Mouse (Mus musculus): ENCODE data around the gene Fxyd6. TPM values are rescaled to one million over a fixed set of nuclear protein-coding genes. Genes with fewer than 3 reads are reported as not detected.

The Fxyd6 gene
- polyA plus RNA-seq, 1 experiment from 2014 or later, result 377 TPM

DNA sequence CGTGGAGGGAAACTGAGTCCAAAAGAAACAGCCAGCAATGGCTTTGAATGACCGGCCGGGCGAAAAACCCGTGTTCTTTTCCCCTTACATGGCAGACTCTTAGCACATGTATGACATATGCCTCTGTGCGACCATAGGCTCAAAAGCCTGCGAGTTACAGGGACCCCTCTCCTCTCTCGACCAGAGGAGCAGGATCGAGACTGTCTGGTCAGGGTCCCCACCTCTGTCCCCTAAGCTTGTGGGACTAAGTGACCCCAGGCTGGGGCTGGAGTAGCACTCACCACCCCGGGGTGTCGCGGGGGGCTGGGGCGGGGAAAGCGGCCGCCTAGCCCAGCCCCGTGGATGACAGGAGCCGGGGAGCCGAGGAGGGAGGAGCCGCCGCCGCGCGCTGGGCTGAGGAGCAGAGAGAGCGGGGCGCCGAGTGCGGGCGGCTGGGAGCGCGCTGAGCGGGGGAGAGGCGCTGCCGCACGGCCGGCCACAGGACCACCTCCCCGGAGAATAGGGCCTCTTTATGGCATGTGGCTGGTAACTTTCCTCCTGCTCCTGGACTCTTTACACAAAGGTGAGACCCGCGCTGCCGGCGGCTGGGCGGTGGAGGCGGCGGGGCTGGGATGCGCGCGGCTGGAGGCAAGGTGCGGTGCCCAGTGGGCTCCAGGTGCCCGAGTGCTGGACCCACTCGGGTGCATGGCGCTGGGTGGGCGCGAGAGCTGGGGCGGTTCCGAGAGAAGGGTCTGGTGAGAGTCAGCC, 60.1 kb downstream of the Fxyd6 start:
- Histone ChIP-seq H3K9me3 (ENCODE audit: control insufficient read depth, low read length) (no peaks in the 10 kb centered on the region), H3K27ac (peak overlapping the region; percentile 87), H3K27me3 (ENCODE audit: control insufficient read depth, insufficient read depth, low read length) (peaks cover 41% of the 10 kb centered on the region), H3K9ac (peak overlapping the region; percentile 79), H3K4me2 (replicated peaks) (peak overlapping the region; percentile 81), H3K36me3 (replicated peaks; ENCODE audit: control insufficient read depth, insufficient read depth) (no peaks in the 10 kb centered on the region), H3K4me3 (replicated peaks; ENCODE audit: low read length) (peak overlapping the region; percentile 68), H3K4me1 (replicated peaks; ENCODE audit: control insufficient read depth, insufficient read depth, low read length) (peaks cover 35% of the 10 kb centered on the region)
- WGBS, result 4% methylated on average over 39 of the region's 54 CpGs
- ATAC-seq (ENCODE audit: low FRiP score), result peak; percentile 61
- DNase-seq (ENCODE audit: low spot score), result peak; percentile 53

DNA sequence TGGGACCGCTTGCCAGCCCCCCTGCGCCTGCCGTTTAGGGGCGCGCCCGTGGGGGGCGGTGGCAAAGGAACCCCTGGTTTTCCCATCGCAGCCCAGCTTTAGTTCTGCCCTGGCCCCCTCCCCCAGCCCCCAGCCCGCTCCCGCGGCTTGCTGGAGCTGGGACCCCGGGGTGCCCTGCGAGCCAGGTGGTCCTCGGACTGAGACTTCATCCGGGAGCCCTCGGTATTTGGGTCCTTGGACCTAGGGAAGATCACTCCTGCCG, 60.6 kb downstream of the Fxyd6 start:
- H3K36me3 ChIP-seq (replicated peaks; ENCODE audit: control insufficient read depth, insufficient read depth), result no peaks in the 10 kb centered on the region
- H3K4me1 ChIP-seq (replicated peaks; ENCODE audit: control insufficient read depth, insufficient read depth, low read length), result peaks cover 38% of the 10 kb centered on the region
- peak overlapping the region; percentile 79 for H3K9ac ChIP-seq
- H3K27ac ChIP-seq, result peak overlapping the region; percentile 87
- ATAC-seq (ENCODE audit: low FRiP score) (0 out of 2 replicates have a peak, but pooled peaks have one; percentile 1), DNase-seq (ENCODE audit: low spot score) (no peak)
- WGBS, result 3% methylated on average over 14 of the region's 17 CpGs
- H3K4me2 ChIP-seq (replicated peaks), result peak overlapping the region; percentile 81
- H3K27me3 ChIP-seq (ENCODE audit: control insufficient read depth, insufficient read depth, low read length), result peaks cover 41% of the 10 kb centered on the region
- peak overlapping the region; percentile 68 for H3K4me3 ChIP-seq (replicated peaks; ENCODE audit: low read length)
- H3K9me3 ChIP-seq (ENCODE audit: control insufficient read depth, low read length), result no peaks in the 10 kb centered on the region

DNA sequence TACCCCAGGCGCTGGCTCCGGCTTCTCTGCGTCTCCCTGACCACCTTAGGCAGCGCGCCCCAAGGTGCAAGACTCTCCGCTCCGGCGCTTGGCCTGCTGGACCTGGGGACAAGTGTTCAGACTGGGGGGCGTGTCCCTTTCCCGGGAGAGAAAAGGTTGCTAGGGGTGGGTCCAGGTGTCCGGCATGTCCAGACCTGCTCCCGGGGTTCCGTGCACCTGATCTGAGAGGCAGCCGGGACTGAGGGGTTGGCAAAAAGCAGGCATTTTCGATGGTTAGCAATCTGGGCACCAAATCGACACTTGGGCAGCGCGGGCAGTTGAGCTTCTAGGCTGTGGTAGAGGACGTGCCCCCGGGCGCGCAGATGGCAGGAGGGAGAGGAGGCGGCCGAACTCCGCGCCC, 61.2 kb downstream of the Fxyd6 start:
- no peak for DNase-seq (ENCODE audit: low spot score)

DNA sequence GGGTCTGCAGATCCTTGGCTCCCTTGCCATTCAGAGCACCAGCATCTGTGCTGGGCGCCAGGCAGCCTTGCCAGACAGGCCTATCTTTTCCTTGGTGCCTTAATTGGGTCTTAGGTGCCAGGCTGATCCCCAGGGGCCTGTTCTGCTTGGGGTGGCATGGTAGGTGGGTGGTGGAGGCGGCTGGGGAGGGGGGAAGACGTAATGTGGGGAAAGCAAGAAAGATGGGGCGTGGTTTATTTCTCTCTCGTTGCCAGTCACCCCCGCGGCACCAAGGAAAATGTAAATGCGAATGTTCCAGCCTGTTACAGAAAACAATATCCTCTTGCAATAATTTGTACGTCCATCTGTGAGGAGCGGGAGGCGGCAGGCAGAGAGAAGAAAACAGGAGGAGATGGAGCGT, 62.7 kb downstream of the Fxyd6 start:
- Histone ChIP-seq H3K9me3 (ENCODE audit: control insufficient read depth, low read length) (no peaks in the 10 kb centered on the region), H3K4me2 (replicated peaks) (peak overlapping the region; percentile 81), H3K27ac (peak overlapping the region; percentile 87), H3K36me3 (replicated peaks; ENCODE audit: control insufficient read depth, insufficient read depth) (no peaks in the 10 kb centered on the region), H3K27me3 (ENCODE audit: control insufficient read depth, insufficient read depth, low read length) (peaks cover 41% of the 10 kb centered on the region), H3K4me3 (replicated peaks; ENCODE audit: low read length) (peak overlapping the region; percentile 68), H3K4me1 (replicated peaks; ENCODE audit: control insufficient read depth, insufficient read depth, low read length) (peaks cover 45% of the 10 kb centered on the region), H3K9ac (peak overlapping the region; percentile 79)
- 40% methylated on average over 12 of the region's 12 CpGs for WGBS
- no peak for DNase-seq (ENCODE audit: low spot score)
- ATAC-seq (ENCODE audit: low FRiP score), result no peak

More for the DNA sequence above, 61.2 kb downstream of the Fxyd6 start:
- Histone ChIP-seq H3K4me1 (replicated peaks; ENCODE audit: control insufficient read depth, insufficient read depth, low read length) (peaks cover 43% of the 10 kb centered on the region), H3K4me2 (replicated peaks) (peak overlapping the region; percentile 81), H3K9me3 (ENCODE audit: control insufficient read depth, low read length) (no peaks in the 10 kb centered on the region), H3K27me3 (ENCODE audit: control insufficient read depth, insufficient read depth, low read length) (peaks cover 41% of the 10 kb centered on the region), H3K9ac (peak overlapping the region; percentile 79), H3K4me3 (replicated peaks; ENCODE audit: low read length) (peak overlapping the region; percentile 68), H3K27ac (peak overlapping the region; percentile 87), H3K36me3 (replicated peaks; ENCODE audit: control insufficient read depth, insufficient read depth) (no peaks in the 10 kb centered on the region)
- 3% methylated on average over 24 of the region's 26 CpGs for WGBS
- ATAC-seq (ENCODE audit: low FRiP score), result no peak

DNA sequence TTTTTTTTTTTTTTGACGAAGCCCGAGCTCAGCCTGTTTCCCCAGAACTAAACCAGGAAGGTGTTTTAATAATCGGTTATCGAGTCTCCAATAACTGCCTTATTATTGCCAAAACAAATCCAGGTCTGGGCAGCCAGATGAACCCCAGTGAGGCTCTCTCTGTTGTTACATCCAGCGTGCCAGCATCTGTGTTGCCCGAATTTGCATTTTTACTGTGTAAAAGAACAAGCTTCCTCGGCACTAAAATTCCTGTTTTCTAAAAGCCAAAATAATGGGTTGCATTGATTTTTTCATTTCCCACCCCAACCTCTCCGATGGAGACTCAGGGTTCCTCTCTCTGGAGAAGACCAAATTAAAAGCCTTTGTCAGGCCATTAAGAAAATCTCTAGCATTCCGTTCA, 63.1 kb downstream of the Fxyd6 start:
- H3K9ac ChIP-seq, result peak overlapping the region; percentile 79

DNA sequence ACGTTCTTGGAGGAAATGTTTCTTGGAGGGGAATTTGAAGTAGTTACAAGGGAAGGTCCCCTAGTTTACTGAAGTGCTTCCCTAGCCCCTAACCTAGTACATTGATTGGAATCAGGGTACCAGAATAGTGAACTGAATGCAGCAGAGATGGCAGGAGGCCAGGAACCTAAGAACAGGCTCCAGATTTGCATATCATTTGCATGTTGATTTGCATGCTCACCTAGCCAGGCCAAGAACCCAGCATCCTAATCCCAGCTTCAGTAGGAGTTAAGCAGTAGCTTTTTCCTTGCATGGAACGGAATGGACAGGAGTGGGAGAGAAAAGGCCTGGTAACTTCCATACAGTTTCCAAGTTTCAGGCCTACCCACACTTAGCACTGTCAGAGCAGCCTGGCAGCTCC, 64.2 kb downstream of the Fxyd6 start:
- no peak overlapping the region for H3K9ac ChIP-seq
- H3K9me3 ChIP-seq (ENCODE audit: control insufficient read depth, low read length), result no peaks in the 10 kb centered on the region
- WGBS, result 56% methylated on average over 2 of the region's 2 CpGs
- no peaks in the 10 kb centered on the region for H3K36me3 ChIP-seq (replicated peaks; ENCODE audit: control insufficient read depth, insufficient read depth)
- H3K27me3 ChIP-seq (ENCODE audit: control insufficient read depth, insufficient read depth, low read length), result peaks cover 35% of the 10 kb centered on the region
- peak; percentile 53 for DNase-seq (ENCODE audit: low spot score)
- H3K27ac ChIP-seq, result peak overlapping the region; percentile 87
- 0 out of 2 replicates have a peak overlapping the region, but pooled peaks have one; percentile 81 for H3K4me2 ChIP-seq (replicated peaks)
- H3K4me1 ChIP-seq (replicated peaks; ENCODE audit: control insufficient read depth, insufficient read depth, low read length), result peaks cover 49% of the 10 kb centered on the region
- no peak for ATAC-seq (ENCODE audit: low FRiP score)
- no peak overlapping the region for H3K4me3 ChIP-seq (replicated peaks; ENCODE audit: low read length)

More for the DNA sequence above, 63.1 kb downstream of the Fxyd6 start:
- Histone ChIP-seq H3K9me3 (ENCODE audit: control insufficient read depth, low read length) (no peaks in the 10 kb centered on the region), H3K27me3 (ENCODE audit: control insufficient read depth, insufficient read depth, low read length) (peaks cover 41% of the 10 kb centered on the region), H3K27ac (peak overlapping the region; percentile 87), H3K4me1 (replicated peaks; ENCODE audit: control insufficient read depth, insufficient read depth, low read length) (peaks cover 45% of the 10 kb centered on the region), H3K4me2 (replicated peaks) (peak overlapping the region; percentile 81), H3K4me3 (replicated peaks; ENCODE audit: low read length) (peak overlapping the region; percentile 68), H3K36me3 (replicated peaks; ENCODE audit: control insufficient read depth, insufficient read depth) (no peaks in the 10 kb centered on the region)
- WGBS, result 50% methylated on average over 9 of the region's 9 CpGs
- DNase-seq (ENCODE audit: low spot score) (peak; percentile 47), ATAC-seq (ENCODE audit: low FRiP score) (no peak)

DNA sequence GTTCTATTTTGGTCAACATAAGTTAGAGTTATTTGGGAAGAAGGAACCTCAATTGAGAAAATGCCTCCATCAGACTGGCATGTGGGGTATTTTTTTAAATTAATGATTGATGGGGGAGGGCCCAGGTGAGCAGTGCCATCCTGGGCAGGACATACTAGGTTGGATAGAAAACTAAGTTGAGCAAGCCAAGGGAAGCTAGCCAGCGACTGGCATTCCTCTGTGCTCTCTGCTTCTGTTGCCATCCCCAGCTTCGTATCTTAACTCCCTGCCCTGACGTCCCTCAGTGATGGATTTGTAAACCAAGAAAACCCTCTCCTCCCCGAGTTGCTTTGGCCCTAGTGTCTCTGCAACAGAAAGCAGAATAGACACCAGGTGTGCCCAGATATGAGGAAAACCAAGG, 69.0 kb downstream of the Fxyd6 start:
- 80% methylated on average over 4 of the region's 4 CpGs for WGBS
- no peaks in the 10 kb centered on the region for H3K36me3 ChIP-seq (replicated peaks; ENCODE audit: control insufficient read depth, insufficient read depth)
- peaks cover 35% of the 10 kb centered on the region for H3K4me1 ChIP-seq (replicated peaks; ENCODE audit: control insufficient read depth, insufficient read depth, low read length)
- no peak overlapping the region for H3K27ac ChIP-seq
- no peak for ATAC-seq (ENCODE audit: low FRiP score)
- no peak overlapping the region for H3K4me2 ChIP-seq (replicated peaks)
- no peaks in the 10 kb centered on the region for H3K9me3 ChIP-seq (ENCODE audit: control insufficient read depth, low read length)
- DNase-seq (ENCODE audit: low spot score), result no peak
- no peak overlapping the region for H3K9ac ChIP-seq
- no peak overlapping the region for H3K4me3 ChIP-seq (replicated peaks; ENCODE audit: low read length)
- no peaks in the 10 kb centered on the region for H3K27me3 ChIP-seq (ENCODE audit: control insufficient read depth, insufficient read depth, low read length)

DNA sequence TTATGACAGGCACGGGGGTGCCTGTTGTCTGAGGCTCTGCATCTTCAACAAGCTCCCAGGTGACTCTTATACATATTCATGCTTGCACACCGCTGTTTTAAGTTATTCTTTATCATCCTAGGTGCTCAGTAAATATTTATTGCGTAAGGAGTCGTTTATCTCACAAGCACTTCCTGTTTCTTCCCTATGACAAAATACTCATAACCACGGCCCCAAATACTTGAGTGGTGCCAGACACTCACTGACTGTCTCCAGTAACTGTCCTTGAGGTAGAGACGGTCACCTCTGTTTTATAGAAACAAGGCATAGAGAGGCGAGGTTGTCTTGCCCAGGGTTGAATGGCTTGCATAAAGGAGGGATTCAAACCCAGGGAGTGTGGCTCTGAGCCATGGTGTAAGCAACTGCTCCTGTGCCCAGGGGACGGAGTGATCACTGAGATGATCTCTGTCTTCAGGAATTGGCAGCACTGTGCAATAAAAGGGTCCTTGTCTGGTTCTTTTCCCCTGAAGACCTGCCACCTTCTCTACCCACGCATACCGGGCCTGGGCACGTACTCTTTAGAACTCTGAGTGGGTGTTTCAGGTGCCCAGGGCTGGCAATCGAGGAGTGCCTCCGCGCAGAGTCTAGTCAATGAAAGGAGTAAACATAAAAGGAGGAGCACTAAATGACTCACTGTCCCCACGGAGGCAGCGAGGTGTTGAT, 70.2 kb downstream of the Fxyd6 start:
- peaks cover 26% of the 10 kb centered on the region for H3K4me1 ChIP-seq (replicated peaks; ENCODE audit: control insufficient read depth, insufficient read depth, low read length)
- ATAC-seq (ENCODE audit: low FRiP score) (no peak), DNase-seq (ENCODE audit: low spot score) (no peak)
- H3K4me2 ChIP-seq (replicated peaks), result no peak overlapping the region
- H3K4me3 ChIP-seq (replicated peaks; ENCODE audit: low read length), result no peak overlapping the region
- H3K27me3 ChIP-seq (ENCODE audit: control insufficient read depth, insufficient read depth, low read length), result no peaks in the 10 kb centered on the region
- 83% methylated on average over 16 of the region's 16 CpGs for WGBS
- no peaks in the 10 kb centered on the region for H3K36me3 ChIP-seq (replicated peaks; ENCODE audit: control insufficient read depth, insufficient read depth)
- no peaks in the 10 kb centered on the region for H3K9me3 ChIP-seq (ENCODE audit: control insufficient read depth, low read length)
- no peak overlapping the region for H3K27ac ChIP-seq
- no peak overlapping the region for H3K9ac ChIP-seq

DNA sequence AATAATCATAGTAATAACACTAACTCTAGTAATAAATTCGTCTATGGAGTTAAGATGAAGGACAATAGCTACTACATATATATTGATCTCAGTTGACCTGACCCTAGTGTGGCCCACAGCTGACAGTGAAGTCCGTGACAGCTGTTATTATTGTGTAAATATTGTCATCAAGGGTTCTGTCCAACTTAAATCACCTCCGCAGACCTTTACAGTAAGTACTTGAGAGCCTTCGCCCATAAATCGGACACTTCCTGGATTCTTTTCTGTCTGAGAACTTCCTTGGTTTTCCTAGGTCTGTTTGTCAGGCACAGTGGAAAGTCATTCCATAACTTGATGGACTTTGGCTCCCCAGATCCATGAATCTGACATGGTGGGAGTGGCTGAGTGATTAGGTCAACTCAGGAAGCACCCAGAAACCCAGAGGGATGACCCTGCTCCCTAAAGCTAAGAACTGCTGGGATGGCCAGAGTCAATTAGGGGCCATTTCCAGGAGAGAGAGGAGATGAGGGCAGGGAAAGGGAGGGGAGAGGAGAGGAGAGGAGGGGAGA, 74.3 kb downstream of the Fxyd6 start:
- no peaks in the 10 kb centered on the region for H3K36me3 ChIP-seq (replicated peaks; ENCODE audit: control insufficient read depth, insufficient read depth)
- no peak overlapping the region for H3K4me2 ChIP-seq (replicated peaks)
- ATAC-seq (ENCODE audit: low FRiP score) (no peak), DNase-seq (ENCODE audit: low spot score) (no peak)
- H3K9me3 ChIP-seq (ENCODE audit: control insufficient read depth, low read length), result no peaks in the 10 kb centered on the region
- peaks cover 15% of the 10 kb centered on the region for H3K4me1 ChIP-seq (replicated peaks; ENCODE audit: control insufficient read depth, insufficient read depth, low read length)
- no peak overlapping the region for H3K27ac ChIP-seq
- WGBS, result 87% methylated on average over 5 of the region's 5 CpGs
- no peaks in the 10 kb centered on the region for H3K27me3 ChIP-seq (ENCODE audit: control insufficient read depth, insufficient read depth, low read length)
- H3K9ac ChIP-seq, result no peak overlapping the region
- no peak overlapping the region for H3K4me3 ChIP-seq (replicated peaks; ENCODE audit: low read length)

All from hindbrain, embryonic 14.5 days (tissue).